Mouse (Mus musculus) common myeloid progenitor, adult 5-6 weeks (primary cell): ENCODE data around the gene Zfy1. TPM values are rescaled to one million over a fixed set of nuclear protein-coding genes. Genes with fewer than 3 reads are reported as not detected.
"Not testable (repeated sequence)": the region's sequence is repeated elsewhere in the genome, so short reads cannot be mapped to it uniquely, and the experiment has no call there.

Experiments used
- ATAC-seq: replicated peaks from 2 replicates; pipeline ENCODE4 v1.8.0; 2016; ENCODE audit warnings: low read depth, mild to moderate bottlenecking, moderate TSS enrichment, inconsistent platforms; ENCODE audit not compliant: poor library complexity, severe bottlenecking
- total RNA-seq: library from RNA; stranded (forward); fragments of 200-1000, 187-1606 nt; gene quantifications from 2 replicates; pipeline ENCODE4 v1.2.3, GENCODE M21; 2017

The Zfy1 gene
- not detected in 2 replicates for total RNA-seq

DNA sequence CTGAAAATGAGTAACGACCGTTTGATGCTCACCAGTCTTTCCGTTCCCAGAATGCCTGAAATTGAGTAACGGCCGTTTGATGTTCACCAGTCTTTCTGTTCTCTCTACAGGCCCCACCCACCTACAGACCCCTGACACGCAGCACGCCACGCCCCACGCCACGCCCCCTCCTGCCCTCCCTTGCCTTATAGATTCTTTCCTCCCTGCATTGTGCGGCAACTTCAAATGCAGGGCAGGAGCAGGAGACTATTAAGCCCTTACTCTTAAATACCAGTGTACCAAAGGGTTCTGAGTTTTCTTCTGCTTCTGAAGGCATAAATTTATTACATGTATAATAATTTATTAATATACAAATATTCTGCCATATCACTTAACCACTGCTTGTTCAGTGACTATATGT, at the start of gene Zfy1:
Gene Zfy1 (minus strand): TSS at position 101 of the 400 bp plus-strand sequence.
- not testable (repeated sequence) for ATAC-seq

DNA sequence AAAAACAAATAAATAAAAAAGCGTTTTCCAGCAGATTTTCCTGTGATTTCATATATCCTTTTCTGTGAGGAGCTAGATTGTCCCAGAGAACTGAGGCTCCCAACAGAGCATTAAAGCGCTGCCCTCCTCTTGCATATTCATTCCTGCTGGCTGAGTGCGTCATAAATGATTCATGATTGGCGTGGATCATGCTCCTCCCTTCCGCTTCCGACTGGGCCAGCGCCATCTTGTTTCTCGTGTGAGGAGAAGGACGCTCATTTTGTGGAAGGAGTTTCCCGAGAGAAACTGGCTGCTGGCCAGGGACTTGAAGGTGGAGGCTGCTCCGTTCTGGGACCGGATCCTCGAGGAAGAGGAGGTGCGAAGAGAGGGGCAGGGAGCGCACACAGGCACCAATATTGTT, 21.2 kb upstream of the Zfy1 start, which contains the start of gene Uba1y:
Gene Uba1y (plus strand): TSS at position 254 of the 400 bp plus-strand sequence.
- no peak for ATAC-seq

DNA sequence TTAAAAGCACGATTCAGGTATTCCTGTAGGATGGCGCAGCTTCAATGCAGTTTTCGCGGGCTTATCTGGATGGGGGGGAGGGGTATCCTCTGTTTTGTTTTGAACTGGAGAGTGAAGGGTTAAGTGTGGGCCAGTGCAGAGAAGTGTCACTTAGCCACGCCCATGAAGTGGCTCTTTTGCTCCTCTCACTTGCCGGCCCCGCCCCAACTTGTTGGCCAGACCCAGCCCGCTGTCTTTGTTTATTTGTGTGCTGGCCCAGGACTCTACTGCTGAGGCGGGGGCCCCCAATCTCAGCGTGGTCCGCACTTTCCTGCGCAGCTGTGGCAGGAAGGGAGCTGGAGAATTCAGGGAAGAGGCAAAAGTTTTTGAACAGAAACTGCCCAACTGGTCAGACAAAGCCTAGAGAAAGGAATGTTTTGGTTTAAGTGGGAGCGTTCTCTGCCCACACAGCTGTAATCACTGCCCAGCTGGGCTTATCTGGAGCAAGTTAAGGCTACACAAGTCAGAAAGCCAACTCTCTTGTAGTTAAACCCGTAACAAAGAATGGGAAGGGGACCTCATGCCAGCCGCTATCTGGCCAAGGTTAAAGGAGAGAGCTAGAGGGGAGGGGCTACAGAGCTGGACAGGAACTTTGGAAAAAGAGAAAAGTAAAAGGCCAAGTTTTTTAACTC, 11.9 kb upstream of the Zfy1 start:
- ATAC-seq = no peak

Other genes starting within 250 kb of the Zfy1 start
- not detected in 2 replicates for gene Uba1y, start 21.2 kb upstream of the Zfy1 start, total RNA-seq
- gene Kdm5d, start 100.4 kb upstream of the Zfy1 start, total RNA-seq = 35.9 and 42.4 TPM in 2 replicates
- 110 and 129 TPM in 2 replicates for gene Eif2s3y, start 213.1 kb upstream of the Zfy1 start, total RNA-seq